Mouse (Mus musculus): ENCODE measurements around the gene Xirp1.

DNA sequence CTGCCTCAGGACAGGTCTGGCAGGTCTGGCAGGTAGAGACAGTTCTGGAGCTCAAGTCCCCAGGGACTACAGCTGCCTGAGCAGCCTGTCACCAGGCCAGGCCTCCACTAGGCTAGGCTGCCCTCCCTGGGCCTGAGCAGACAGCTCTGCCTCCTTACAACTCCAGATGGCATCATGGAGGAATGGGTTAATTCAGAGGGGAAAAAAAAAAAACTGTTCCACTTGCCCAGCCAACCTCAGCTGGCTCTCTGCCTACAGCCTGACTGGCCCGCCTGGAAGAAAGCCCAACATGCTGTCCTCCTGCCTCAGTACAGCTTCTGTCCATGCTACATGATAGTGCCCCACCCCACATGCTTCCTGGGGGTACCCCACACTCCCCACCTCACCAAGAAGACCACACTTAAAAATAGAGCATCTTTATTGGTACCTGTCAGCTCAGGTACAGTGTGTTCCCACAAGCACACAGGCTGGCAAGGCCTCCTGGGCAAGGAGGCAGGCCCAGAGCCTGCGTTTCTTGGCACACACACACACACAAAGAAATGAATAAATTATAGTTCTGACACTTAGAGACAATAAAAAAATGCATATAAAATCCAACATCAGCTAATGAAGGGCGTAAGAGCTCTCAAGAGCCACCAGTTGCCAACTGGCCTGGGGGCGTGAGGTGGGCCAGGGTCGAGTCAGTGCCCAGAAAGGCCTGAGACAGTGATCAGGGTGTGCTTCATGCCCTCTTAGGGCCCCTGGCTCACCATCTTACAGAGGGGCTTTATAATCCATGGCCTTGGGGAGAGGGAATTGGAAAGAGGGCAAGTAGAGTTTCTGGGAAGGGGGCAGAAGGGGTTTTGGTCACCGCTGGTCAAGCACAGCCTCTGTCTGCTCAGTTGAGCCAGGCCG, 52.4 kb downstream of the Xirp1 start:
- 0 out of 2 replicates have a peak, but pooled peaks have one; percentile 6 for TF ChIP-seq CTCF (IDR thresholded peaks at IDR 0.05; ENCODE audit: borderline replicate concordance, insufficient read depth, low read depth, low read length)
- no peak for TF ChIP-seq POLR2A (IDR thresholded peaks at IDR 0.05; ENCODE audit: borderline replicate concordance, insufficient read depth, low read length)
